Mouse (Mus musculus) small intestine, adult 2 months (tissue): ENCODE measurements at regions not wholly inside any gene's neighbourhood (a gene's known extent, or its start where the extent isn't known, plus 50 kb on each side); places are given as distances from the start of the nearest gene placed in this dataset.

ENCODE experiments used
- CTCF ChIP-seq: fragments of 200-500 bp; IDR thresholded peaks from 2 replicates; pipeline ENCODE4 v1.5.1; 2012; ENCODE audit warnings: low read depth, mild to moderate bottlenecking, control low read depth, inconsistent platforms, low read length, moderate library complexity, mixed read lengths; ENCODE audit not compliant: insufficient replicate concordance, insufficient read length; ENCODE audit errors: extremely low read depth
- POLR2A ChIP-seq: fragments of 200-500 bp; IDR thresholded peaks from 2 replicates; pipeline ENCODE4 v1.6.1; 2012; ENCODE audit warnings: low read depth, mild to moderate bottlenecking, control low read depth, inconsistent platforms, low read length, moderate library complexity

DNA sequence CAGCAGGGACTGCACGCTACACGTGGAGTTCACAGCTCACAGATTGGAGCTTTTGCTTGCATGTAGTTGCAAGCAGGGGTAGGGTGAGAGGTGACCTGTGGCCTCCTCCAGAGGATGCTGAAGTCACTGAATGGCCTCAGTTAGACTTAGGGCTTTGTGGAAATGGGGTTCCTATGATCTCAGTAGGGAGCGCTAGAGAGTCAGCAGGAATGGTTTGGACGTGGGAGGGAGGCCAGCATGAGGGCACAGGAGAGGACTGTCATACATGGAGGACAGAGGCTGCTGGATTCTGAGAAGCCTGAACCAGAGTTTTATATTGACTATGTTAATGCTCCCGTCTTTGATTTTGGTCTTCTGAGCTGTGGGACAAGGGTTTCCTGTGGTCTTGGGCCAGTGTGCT, 85.5 kb downstream of the Cryaa start:
- TF ChIP-seq POLR2A (no peak), CTCF (no peak)
